Mouse (Mus musculus): ENCODE measurements around the gene Hcfc1.

GRCm38 (mm10) chrX:74003644-74004043 is 37.5 kb upstream of the Hcfc1 start:
- TF ChIP-seq CTCF (IDR thresholded peaks at IDR 0.05) (no peak), EP300 (IDR thresholded peaks at IDR 0.05) (no peak)

All from lung, postnatal 0 days (tissue).